Mouse (Mus musculus) adrenal gland, postnatal 14 days (tissue): ENCODE results near the gene Gramd4. TPM values are rescaled to one million over a fixed set of nuclear protein-coding genes. Genes with fewer than 3 reads are reported as not detected.
A peak's percentile ranks its signal among the peaks of the same experiment; 100 is the strongest.
"Not testable (repeated sequence)": the region's sequence is repeated elsewhere in the genome, so short reads cannot be mapped to it uniquely, and the experiment has no call there.

Experiments
- DNase-seq: peaks from one replicate; pipeline ENCODE4 v3.0.0; 2021; ENCODE audit warnings: mixed read lengths
- total RNA-seq: library from RNA; stranded (reverse); gene quantifications from 2 replicates; pipeline ENCODE4 v1.2.3, GENCODE M21; 2021

The Gramd4 gene
- total RNA-seq, 1 experiment from 2014 or later: 17.5 TPM

GRCm38 (mm10) chr15:86051152-86051551 is 6.3 kb upstream of the Gramd4 start:
- no peak for DNase-seq

DNA sequence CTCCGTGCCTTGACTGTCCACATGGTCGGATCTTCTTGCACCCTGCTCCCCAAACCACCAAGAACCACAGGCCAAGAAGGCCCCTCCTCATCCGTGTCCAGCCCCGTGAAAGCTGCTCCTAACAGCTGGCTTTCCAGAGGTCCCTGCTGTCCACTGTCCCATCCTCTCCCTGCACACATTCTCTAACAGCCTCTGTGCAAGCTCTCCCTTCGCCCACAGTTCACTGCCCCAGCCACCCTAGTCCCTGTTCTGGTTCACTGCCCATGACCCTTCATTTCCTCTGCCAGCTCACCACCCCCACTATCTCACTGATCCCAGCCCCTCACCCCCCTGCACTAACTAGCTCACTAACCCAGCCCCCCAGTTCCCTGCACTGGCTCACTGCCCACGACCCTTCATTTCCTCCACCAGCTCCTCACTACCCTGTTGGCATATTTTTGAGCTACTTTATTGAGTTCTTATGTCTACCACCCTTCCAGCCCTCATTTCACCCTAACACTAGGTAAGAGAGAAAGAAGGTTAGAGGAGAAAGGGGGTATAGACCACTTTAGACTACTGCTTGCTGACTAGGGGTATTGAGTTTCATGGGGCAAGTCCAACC is 5.5 kb upstream of the Gramd4 start:
- DNase-seq: no peak

- peak; percentile 84 for DNase-seq
These were observed 3.5 kb upstream of the Gramd4 start for GRCm38 (mm10) chr15:86053890-86054536.

- not testable (repeated sequence) for DNase-seq
These were observed 2.6 kb upstream of the Gramd4 start for GRCm38 (mm10) chr15:86054861-86055260.

GRCm38 (mm10) chr15:86056221-86056760 is 1.2 kb upstream of the Gramd4 start:
- peak; percentile 42 for DNase-seq

DNA sequence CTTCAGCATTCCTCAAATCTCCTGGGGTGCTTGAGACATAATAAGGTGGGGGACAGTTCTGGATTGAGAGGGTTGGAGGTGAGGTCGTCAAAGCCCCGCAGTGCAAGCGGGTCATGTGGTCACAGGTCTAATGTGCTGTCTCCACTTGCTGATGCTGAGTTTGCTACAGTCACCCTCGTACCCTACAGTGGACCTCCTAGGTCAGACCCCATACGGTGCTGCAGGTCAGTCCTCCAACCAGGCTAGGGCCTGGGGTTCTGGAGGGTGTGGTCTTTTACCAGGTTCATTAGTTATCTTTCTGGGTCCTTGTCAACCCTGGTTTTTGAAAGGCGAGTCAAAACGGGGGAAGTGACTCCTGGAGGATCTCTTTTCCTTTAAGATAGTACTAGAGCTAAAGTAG is 413 bp downstream of the Gramd4 start:
- DNase-seq: no peak

DNA sequence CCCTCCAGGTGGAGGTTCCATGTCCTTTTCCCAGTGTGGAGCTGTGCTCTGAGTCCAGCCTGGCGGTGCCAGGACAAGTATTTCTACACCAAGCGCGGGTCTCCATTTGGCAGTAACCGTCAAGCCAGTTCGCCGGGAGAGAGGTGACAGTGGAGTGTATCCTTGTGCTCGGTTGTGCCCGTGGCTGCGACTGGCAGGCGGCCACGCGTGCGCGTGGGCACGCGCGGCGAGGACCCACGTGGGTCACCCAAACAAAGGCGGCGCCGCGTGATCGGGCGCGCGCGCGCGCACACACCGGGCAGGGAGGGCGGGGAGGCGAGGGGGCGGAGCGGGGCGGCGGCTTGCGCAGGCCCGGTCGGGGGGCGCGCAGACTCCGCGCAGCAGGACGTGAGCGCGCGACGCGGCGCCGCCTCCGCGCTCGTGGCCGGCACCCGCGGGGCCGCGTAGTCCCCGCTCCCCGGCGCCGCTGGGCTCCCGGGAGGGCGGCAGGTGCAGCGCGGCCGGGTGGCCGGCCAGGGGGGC is 960 bp downstream of the Gramd4 start:
- DNase-seq: peak; percentile 93

DNA sequence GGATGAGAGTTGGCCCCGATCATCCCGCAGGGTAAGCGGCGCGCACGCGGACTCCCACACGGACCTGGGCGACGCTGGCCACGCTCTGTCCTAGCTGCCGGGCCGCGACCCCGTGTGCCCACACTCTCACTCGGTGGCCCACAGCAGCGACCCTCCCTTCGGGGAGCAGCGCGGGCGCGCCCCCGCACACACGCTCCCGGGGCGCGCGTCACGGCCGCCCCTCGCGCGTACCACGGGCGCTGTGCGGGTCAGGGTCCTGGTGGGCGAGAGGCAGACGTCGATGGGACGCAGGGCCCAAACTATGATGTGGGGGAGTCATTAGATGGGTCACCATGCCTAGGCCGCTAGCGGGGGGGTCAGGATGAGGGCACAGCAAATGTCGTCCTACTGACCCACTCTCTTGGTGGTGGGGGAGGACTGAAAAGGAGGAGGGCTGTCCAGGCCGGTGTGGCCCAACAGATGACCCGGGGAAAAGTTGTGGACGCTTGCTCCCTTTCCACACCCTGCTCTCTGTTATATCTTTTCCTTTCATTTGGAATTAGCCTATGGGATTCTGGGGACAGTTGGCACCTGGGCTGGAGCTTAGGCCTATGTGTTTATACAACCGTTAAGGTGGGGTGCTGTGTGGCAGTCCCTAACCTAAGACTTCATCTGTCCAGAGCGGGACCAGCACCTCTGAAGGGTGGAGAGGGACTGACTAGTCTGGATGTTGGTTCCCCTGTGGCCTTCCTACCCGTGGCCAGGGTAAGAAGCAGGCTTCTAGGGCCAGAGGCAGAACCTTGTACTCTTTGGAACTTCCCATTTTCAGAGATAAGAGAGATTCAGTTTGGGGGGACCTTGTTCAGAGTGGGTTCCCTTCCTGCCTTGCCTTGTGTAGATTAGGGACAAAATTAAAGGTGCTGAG is 1.7 kb downstream of the Gramd4 start:
- peak; percentile 61 for DNase-seq

DNA sequence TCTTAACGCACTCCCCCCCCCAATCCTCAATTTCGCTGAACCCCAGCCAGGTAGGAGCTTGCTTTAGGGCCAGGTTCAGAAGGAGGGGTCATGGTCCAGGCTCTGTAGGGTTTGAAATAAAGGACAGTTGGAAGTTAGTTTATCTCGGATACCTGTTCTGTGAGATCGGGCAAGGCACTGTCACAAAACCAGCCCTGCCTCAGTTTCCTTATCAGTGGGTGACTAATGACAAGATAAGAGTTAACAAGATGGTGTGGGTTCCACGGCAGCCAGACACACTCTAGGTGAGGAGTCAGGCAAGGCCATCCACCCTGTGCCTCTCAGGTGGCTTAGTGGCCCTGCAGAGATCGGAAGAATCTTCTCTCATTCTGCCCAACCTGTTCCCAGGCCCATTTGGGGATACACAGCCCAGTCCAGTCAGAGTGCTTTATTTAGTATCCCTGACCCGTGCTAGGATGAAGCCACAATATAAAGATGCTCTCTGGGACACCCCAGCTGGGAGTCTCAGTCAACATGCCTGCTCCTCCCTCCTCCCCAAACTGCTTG is 2.4 kb downstream of the Gramd4 start:
- DNase-seq: no peak

DNA sequence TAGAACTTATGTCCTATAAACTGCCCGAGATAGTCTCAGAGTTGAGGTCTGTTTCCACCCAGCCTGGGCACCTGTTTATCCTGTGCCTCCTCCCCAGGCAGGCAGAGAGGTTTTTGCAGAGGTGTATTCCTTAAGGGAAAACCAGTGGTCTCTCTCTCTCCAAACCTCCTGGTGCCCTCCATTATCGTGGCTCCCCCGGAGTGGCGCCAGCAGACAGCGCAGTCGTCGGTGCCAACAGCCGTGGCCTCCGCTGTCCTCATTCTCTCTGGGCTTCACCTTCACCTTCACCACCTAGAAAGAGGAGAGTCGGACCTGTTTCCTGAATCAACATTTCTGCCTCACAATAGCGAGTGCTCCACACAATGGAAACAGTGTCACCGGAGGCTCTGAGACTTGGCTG is 3.1 kb downstream of the Gramd4 start:
- no peak for DNase-seq

- DNase-seq: no peak
These were observed 3.7 kb downstream of the Gramd4 start for GRCm38 (mm10) chr15:86061221-86061620.

GRCm38 (mm10) chr15:86061848-86062481 is 4.5 kb downstream of the Gramd4 start:
- DNase-seq: no peak

DNA sequence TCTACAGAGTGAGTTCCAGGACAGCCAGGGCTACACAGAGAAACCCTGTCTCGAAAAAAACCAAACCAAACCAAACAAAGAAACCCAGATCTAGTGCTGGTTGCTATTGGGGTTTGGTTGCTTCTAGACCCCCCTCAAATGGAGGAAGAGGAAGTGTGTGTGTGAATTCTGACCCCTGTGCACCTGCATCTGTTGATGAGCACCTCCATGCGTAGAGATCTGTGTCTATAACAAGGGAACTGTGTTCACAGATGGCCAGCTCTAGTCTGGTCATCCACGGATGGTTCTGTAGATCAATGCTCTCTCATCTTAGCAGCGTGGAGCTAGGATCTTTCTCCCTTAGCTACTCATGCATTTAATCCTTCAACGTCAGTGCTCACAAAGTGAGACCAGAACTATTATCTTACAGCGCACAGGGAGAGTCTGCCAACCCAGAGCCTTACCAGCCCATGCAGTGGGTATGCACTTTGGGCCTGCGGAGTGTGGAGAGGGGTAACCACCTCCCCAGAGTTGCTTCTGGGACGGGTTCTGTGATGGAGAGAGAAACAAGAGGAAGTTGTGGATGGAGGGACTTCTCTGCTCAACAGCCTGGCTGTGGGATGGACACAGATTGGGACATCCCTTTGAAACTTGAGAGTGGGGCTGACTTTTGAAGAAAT is 6.8 kb downstream of the Gramd4 start:
- no peak for DNase-seq

- no peak for DNase-seq
These were observed 7.3 kb downstream of the Gramd4 start for GRCm38 (mm10) chr15:86064850-86065229.

DNA sequence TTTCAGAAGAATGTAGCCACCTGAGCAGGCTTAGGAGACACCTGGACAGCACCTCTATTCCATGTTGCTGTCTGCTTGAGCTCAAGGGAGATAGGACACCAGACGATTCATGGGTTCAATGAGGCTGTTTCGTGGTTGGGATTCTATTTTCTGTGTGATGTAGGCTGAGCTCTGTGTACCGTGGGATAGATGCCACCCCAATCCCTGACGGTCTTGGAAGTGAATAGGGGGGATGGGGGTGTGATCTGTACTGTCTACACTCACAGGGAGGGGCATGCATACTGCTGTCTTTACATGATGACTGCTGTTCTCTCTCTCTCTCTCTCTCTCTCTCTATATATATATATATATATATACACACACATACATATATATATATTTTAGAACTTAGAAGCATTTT is 7.9 kb downstream of the Gramd4 start:
- no peak for DNase-seq

GRCm38 (mm10) chr15:86066836-86067580 is 9.5 kb downstream of the Gramd4 start:
- DNase-seq: no peak

GRCm38 (mm10) chr15:86067581-86067910 is 10.1 kb downstream of the Gramd4 start:
- peak; percentile 50 for DNase-seq

GRCm38 (mm10) chr15:86067941-86068495 is 10.5 kb downstream of the Gramd4 start:
- no peak for DNase-seq

DNA sequence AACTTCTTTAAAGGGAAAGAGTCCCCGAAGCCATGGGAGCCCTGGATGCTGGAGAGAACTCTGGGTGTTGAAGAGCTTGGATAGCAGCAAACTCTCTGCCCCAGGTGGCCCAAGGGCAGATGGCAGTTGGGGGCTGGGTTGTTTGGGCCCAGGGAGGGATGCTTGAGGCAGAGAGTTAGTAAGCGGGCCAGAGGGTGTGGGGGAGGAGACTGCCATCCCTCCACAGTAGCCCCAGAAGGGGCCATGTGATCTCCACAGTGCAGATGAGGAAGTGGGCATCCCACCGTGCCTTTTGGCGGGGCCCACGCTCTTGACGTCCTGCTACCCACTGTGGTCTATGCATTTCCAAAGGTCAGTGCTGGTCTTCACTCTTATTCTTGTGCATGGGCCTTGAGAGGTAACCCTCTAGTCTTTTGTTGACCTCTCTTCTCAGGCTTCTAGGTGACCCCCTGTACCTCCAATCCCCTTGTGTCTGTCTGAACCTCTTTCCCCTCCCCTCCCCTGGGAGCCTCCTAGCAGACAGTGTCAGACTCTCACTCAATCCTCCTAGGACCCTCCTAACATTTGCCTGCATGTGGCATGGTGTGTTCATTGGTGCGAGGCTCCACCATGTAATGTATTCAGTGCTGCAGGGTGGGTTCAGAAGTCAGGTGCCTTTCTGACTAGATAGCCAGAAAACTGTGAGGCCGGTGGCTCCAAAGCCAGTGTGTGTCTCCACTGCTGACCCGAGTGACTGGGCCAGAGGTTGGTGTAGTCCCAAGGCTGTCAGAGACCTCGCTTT is 11.7 kb downstream of the Gramd4 start:
- DNase-seq: no peak

DNA sequence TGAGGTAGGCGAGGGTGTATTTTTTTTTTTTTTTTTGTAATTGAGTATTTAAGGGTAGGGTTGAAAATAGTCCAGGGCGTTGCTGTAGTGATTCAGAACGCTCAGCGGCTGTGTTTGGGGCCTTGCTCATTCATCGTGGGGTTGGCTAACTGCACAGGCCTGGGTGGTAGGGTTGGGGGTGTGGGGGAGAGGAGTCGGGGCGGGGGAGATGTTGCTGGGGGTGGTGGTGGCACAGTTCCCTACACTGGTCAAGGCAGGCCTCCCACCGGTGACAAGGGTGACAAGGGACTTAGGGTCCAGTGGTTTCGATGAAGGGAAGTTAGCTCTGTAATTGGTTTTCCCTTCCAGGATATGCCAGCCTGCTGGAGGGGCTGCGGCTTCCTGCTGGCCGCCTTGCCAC is 12.9 kb downstream of the Gramd4 start:
- DNase-seq: no peak
